Mouse (Mus musculus): Measurements from ENCODE around the gene Mob3b.

- no peak for TF ChIP-seq CTCF (IDR thresholded peaks at IDR 0.05; ENCODE audit: low read depth, low read length)
- no peak for TF ChIP-seq GATA1 (IDR thresholded peaks at IDR 0.05; ENCODE audit: borderline replicate concordance, low read length)
- TF ChIP-seq TAL1 (conservative IDR thresholded peaks at IDR 0.05; ENCODE audit: low read depth, low read length) = no peak
- TF ChIP-seq GATA2 (IDR thresholded peaks at IDR 0.05; ENCODE audit: borderline replicate concordance, low read depth, low read length) = no peak
These were observed 66.0 kb downstream of the Mob3b start for GRCm38 (mm10) chr4:35091157-35091784.

All from G1E (cell line).